Mouse (Mus musculus): Measurements from ENCODE around the gene Limch1. TPM values are rescaled to one million over a fixed set of nuclear protein-coding genes. Genes with fewer than 3 reads are reported as not detected.

Gene Limch1
- polyA plus RNA-seq, 1 experiment from 2014 or later: 12.7 TPM

DNA sequence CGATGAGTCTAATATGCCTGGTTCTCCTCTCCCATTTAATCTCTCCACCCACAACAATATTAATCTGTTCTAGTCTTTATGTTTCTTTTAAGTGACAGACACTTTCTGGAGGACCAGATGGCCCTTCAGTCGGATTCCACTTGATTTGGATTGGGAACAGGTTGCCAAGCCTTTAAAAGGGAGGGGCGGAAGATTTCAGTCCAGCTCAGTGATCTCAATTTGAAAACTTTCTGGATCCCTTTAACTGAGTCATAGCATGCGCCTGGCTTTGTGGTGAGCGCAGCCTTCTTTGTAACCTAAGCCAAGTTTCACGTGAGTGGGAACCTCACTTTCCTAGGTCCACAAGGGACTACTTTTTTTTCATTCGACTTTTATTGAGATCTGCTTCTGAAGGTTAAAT is 5.0 kb downstream of the Limch1 start:
- Histone ChIP-seq H3K9ac (replicated peaks; ENCODE audit: low read depth, low read length) (no peak overlapping the region), H3K36me3 (ENCODE audit: control insufficient read depth, insufficient read depth, low read length) (no peaks in the 10 kb centered on the region), H3K9me3 (ENCODE audit: control insufficient read depth, low read depth, low read length) (no peaks in the 10 kb centered on the region), H3K4me2 (replicated peaks; ENCODE audit: low read depth, low read length) (no peak overlapping the region), H3K4me1 (ENCODE audit: control insufficient read depth, insufficient read depth, low read length) (peaks cover 7% of the 10 kb centered on the region; the same call in 1 of the 2 replicates), H3K27me3 (ENCODE audit: control insufficient read depth, insufficient read depth, low read length) (peaks cover 3% of the 10 kb centered on the region), H3K4me3 (ENCODE audit: low read depth, low read length) (no peak overlapping the region), H3K27ac (ENCODE audit: low read length) (no peak overlapping the region)
- WGBS: 76% methylated on average over 7 of the region's 7 CpGs
- no peak for ATAC-seq (ENCODE audit: insufficient number of reproducible peaks, insufficient read depth, low FRiP score, low read depth)

- H3K9me3 ChIP-seq (ENCODE audit: control insufficient read depth, low read depth, low read length): no peaks in the 10 kb centered on the region
- no peak overlapping the region for H3K9ac ChIP-seq (replicated peaks; ENCODE audit: low read depth, low read length)
- no peak for ATAC-seq (ENCODE audit: insufficient number of reproducible peaks, insufficient read depth, low FRiP score, low read depth)
- no peak overlapping the region for H3K4me3 ChIP-seq (ENCODE audit: low read depth, low read length)
- H3K27ac ChIP-seq (ENCODE audit: low read length): no peak overlapping the region
- no peaks in the 10 kb centered on the region for H3K36me3 ChIP-seq (ENCODE audit: control insufficient read depth, insufficient read depth, low read length)
- H3K27me3 ChIP-seq (ENCODE audit: control insufficient read depth, insufficient read depth, low read length): peaks cover 3% of the 10 kb centered on the region
- no peak overlapping the region for H3K4me2 ChIP-seq (replicated peaks; ENCODE audit: low read depth, low read length)
- 40% methylated on average over 3 of the region's 3 CpGs for WGBS
- H3K4me1 ChIP-seq (ENCODE audit: control insufficient read depth, insufficient read depth, low read length): peaks cover 4% of the 10 kb centered on the region; the same call in 1 of the 2 replicates
Measured at GRCm38 (mm10) chr5:66751332-66751980, 5.8 kb downstream of the Limch1 start.

- 87% methylated on average over 9 of the region's 9 CpGs for WGBS
- no peak for ATAC-seq (ENCODE audit: insufficient number of reproducible peaks, insufficient read depth, low FRiP score, low read depth)
- H3K36me3 ChIP-seq (ENCODE audit: control insufficient read depth, insufficient read depth, low read length): no peaks in the 10 kb centered on the region
Measured at GRCm38 (mm10) chr5:66753620-66754019, 8.0 kb downstream of the Limch1 start.

GRCm38 (mm10) chr5:66756821-66757705 is 11.4 kb downstream of the Limch1 start:
- Histone ChIP-seq H3K27ac (ENCODE audit: low read length) (no peak overlapping the region), H3K36me3 (ENCODE audit: control insufficient read depth, insufficient read depth, low read length) (no peaks in the 10 kb centered on the region), H3K4me3 (ENCODE audit: low read depth, low read length) (no peak overlapping the region), H3K9me3 (ENCODE audit: control insufficient read depth, low read depth, low read length) (no peaks in the 10 kb centered on the region), H3K4me1 (ENCODE audit: control insufficient read depth, insufficient read depth, low read length) (no peaks in the 10 kb centered on the region), H3K9ac (replicated peaks; ENCODE audit: low read depth, low read length) (no peak overlapping the region), H3K4me2 (replicated peaks; ENCODE audit: low read depth, low read length) (no peak overlapping the region), H3K27me3 (ENCODE audit: control insufficient read depth, insufficient read depth, low read length) (no peaks in the 10 kb centered on the region)
- WGBS: 70% methylated on average over 10 of the region's 10 CpGs
- no peak for ATAC-seq (ENCODE audit: insufficient number of reproducible peaks, insufficient read depth, low FRiP score, low read depth)

More at GRCm38 (mm10) chr5:66753620-66754019, 8.0 kb downstream of the Limch1 start:
- no peak overlapping the region for H3K4me2 ChIP-seq (replicated peaks; ENCODE audit: low read depth, low read length)
- no peak overlapping the region for H3K9ac ChIP-seq (replicated peaks; ENCODE audit: low read depth, low read length)
- no peaks in the 10 kb centered on the region for H3K9me3 ChIP-seq (ENCODE audit: control insufficient read depth, low read depth, low read length)
- no peaks in the 10 kb centered on the region for H3K27me3 ChIP-seq (ENCODE audit: control insufficient read depth, insufficient read depth, low read length)
- 0 out of 2 replicates have a peak, but pooled peaks cover 2% of the 10 kb centered on the region for H3K4me1 ChIP-seq (ENCODE audit: control insufficient read depth, insufficient read depth, low read length)
- H3K4me3 ChIP-seq (ENCODE audit: low read depth, low read length): no peak overlapping the region
- no peak overlapping the region for H3K27ac ChIP-seq (ENCODE audit: low read length)

DNA sequence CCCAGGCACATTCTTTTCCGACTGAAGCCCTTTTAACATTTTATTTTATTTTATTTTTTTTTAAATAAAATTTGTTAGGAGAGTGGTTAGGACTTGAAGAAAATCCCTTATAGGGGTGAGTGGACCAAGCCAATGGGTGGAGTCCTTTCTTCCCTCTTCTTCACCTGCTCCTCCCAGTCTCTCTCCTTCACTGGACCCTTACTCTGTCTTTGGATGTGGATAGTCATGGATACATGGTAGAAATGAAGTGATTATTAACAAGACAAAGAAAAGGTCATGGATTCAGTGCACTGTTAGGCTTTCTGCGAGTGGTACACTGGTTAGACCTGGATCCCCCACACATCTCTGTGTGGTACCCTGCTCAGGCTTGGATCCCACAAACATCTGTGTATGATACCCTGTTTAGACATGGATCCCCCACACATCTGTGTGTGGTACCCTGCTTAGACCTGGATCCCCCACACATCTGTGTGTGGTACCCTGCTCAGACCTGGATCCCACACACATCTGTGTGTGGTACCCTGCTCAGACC is 12.1 kb downstream of the Limch1 start:
- H3K9ac ChIP-seq (replicated peaks; ENCODE audit: low read depth, low read length): no peak overlapping the region
- 80% methylated on average over 2 of the region's 2 CpGs for WGBS

GRCm38 (mm10) chr5:66759354-66759753 is 13.7 kb downstream of the Limch1 start:
- no peak for ATAC-seq (ENCODE audit: insufficient number of reproducible peaks, insufficient read depth, low FRiP score, low read depth)
- Histone ChIP-seq H3K4me3 (ENCODE audit: low read depth, low read length) (no peak overlapping the region), H3K27ac (ENCODE audit: low read length) (no peak overlapping the region), H3K36me3 (ENCODE audit: control insufficient read depth, insufficient read depth, low read length) (no peaks in the 10 kb centered on the region), H3K27me3 (ENCODE audit: control insufficient read depth, insufficient read depth, low read length) (no peaks in the 10 kb centered on the region), H3K4me1 (ENCODE audit: control insufficient read depth, insufficient read depth, low read length) (no peaks in the 10 kb centered on the region), H3K9me3 (ENCODE audit: control insufficient read depth, low read depth, low read length) (no peaks in the 10 kb centered on the region), H3K4me2 (replicated peaks; ENCODE audit: low read depth, low read length) (no peak overlapping the region), H3K9ac (replicated peaks; ENCODE audit: low read depth, low read length) (no peak overlapping the region)
- WGBS: 84% methylated on average over 2 of the region's 2 CpGs

More for the DNA sequence above, 12.1 kb downstream of the Limch1 start:
- Histone ChIP-seq H3K4me1 (ENCODE audit: control insufficient read depth, insufficient read depth, low read length) (no peaks in the 10 kb centered on the region), H3K27me3 (ENCODE audit: control insufficient read depth, insufficient read depth, low read length) (no peaks in the 10 kb centered on the region), H3K27ac (ENCODE audit: low read length) (no peak overlapping the region), H3K36me3 (ENCODE audit: control insufficient read depth, insufficient read depth, low read length) (no peaks in the 10 kb centered on the region), H3K4me3 (ENCODE audit: low read depth, low read length) (no peak overlapping the region), H3K4me2 (replicated peaks; ENCODE audit: low read depth, low read length) (no peak overlapping the region), H3K9me3 (ENCODE audit: control insufficient read depth, low read depth, low read length) (no peaks in the 10 kb centered on the region)
- no peak for ATAC-seq (ENCODE audit: insufficient number of reproducible peaks, insufficient read depth, low FRiP score, low read depth)

- Histone ChIP-seq H3K4me3 (ENCODE audit: low read depth, low read length) (no peak overlapping the region), H3K27ac (ENCODE audit: low read length) (no peak overlapping the region), H3K36me3 (ENCODE audit: control insufficient read depth, insufficient read depth, low read length) (no peaks in the 10 kb centered on the region), H3K9ac (replicated peaks; ENCODE audit: low read depth, low read length) (no peak overlapping the region), H3K4me1 (ENCODE audit: control insufficient read depth, insufficient read depth, low read length) (no peaks in the 10 kb centered on the region), H3K4me2 (replicated peaks; ENCODE audit: low read depth, low read length) (no peak overlapping the region), H3K27me3 (ENCODE audit: control insufficient read depth, insufficient read depth, low read length) (no peaks in the 10 kb centered on the region), H3K9me3 (ENCODE audit: control insufficient read depth, low read depth, low read length) (no peaks in the 10 kb centered on the region)
- ATAC-seq (ENCODE audit: insufficient number of reproducible peaks, insufficient read depth, low FRiP score, low read depth): no peak
- WGBS: 83% methylated on average over 10 of the region's 10 CpGs
Measured at GRCm38 (mm10) chr5:66760747-66761146, 15.1 kb downstream of the Limch1 start.

- no peaks in the 10 kb centered on the region for H3K36me3 ChIP-seq (ENCODE audit: control insufficient read depth, insufficient read depth, low read length)
- 78% methylated on average over 2 of the region's 2 CpGs for WGBS
- ATAC-seq (ENCODE audit: insufficient number of reproducible peaks, insufficient read depth, low FRiP score, low read depth): no peak
- no peaks in the 10 kb centered on the region for H3K4me1 ChIP-seq (ENCODE audit: control insufficient read depth, insufficient read depth, low read length)
- H3K27ac ChIP-seq (ENCODE audit: low read length): no peak overlapping the region
- H3K4me3 ChIP-seq (ENCODE audit: low read depth, low read length): no peak overlapping the region
- H3K9me3 ChIP-seq (ENCODE audit: control insufficient read depth, low read depth, low read length): no peaks in the 10 kb centered on the region
- H3K27me3 ChIP-seq (ENCODE audit: control insufficient read depth, insufficient read depth, low read length): no peaks in the 10 kb centered on the region
- no peak overlapping the region for H3K9ac ChIP-seq (replicated peaks; ENCODE audit: low read depth, low read length)
- H3K4me2 ChIP-seq (replicated peaks; ENCODE audit: low read depth, low read length): no peak overlapping the region
Measured at GRCm38 (mm10) chr5:66762006-66762405, 16.4 kb downstream of the Limch1 start.

Data from stomach, embryonic 14.5 days (tissue).